Mouse (Mus musculus): ENCODE results near the gene Tmprss11g.

DNA sequence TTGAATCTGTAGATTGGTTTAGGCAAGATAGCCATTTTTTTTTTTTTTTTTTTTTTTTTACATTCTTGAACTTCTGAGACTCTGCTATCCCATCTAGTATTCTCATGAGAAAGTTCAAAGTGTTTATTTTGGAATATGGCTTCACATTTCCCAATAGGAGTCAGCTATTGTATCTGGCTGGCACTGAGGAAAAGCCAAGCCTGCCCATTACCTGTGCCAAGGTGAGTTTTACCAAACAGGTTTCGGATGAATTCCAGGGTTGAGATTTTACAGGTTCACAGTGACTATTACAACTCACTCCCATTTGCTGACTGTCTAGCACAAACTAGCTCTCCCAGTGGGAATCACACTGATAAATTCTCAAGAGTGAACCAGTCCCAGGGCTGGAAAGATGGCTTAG, 36.4 kb downstream of the Tmprss11g start:
- no peak for TF ChIP-seq MAFK (IDR thresholded peaks at IDR 0.05; ENCODE audit: insufficient read depth, low read depth, low read length)
- TF ChIP-seq ZC3H11A (IDR thresholded peaks at IDR 0.05; ENCODE audit: borderline replicate concordance, low read depth, low read length), result no peak
- TF ChIP-seq HCFC1 (IDR thresholded peaks at IDR 0.05; ENCODE audit: borderline replicate concordance, insufficient read depth, low read length), result no peak
- TF ChIP-seq CHD2 (IDR thresholded peaks at IDR 0.05; ENCODE audit: low read depth, low read length), result no peak
